Mouse (Mus musculus) kidney, adult 2 months (tissue): ENCODE data around the gene Tmem151b.
A peak's percentile ranks its signal among the peaks of the same experiment; 100 is the strongest.

Source experiments
- CTCF ChIP-seq: fragments of 200-500 bp; conservative IDR thresholded peaks from 2 replicates; pipeline ENCODE4 v1.5.1; 2011; ENCODE audit warnings: low read depth, mild to moderate bottlenecking, control low read depth, low read length, moderate library complexity, mixed read lengths; ENCODE audit not compliant: insufficient read depth, insufficient read length
- POLR2A ChIP-seq: fragments of 200-500 bp; IDR thresholded peaks from one replicate; pipeline ENCODE4 v1.6.1; 2011; ENCODE audit warnings: low read depth, low read length, control low read depth

DNA sequence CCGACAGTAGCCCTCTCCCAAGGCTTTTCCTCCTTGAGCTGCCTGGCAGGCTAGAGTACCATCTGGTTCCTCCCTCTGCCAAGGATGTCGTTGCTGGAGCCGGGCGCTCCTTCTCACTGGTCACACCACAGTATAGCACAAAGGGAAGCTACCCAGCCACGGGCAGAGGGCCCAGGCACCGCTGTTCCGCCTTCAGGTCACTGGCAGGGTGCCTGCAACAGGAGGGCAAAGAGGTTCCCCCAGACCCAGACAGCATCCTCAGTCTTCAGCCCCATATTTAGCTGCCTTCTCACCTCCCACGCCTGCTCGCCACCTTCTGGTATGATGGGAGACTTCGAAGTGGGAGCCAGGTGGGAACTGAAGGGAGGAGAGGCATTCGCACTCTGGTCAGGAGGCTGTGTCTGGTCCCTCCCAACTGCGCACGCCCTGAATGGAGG, 19.1 kb downstream of the Tmem151b start:
- TF ChIP-seq POLR2A (no peak), CTCF (0 out of 2 replicates have a peak, but pooled peaks have one; percentile 8)
